Mouse (Mus musculus) midbrain, embryonic 13.5 days (tissue): Measurements from ENCODE around the gene Was. TPM values are rescaled to one million over a fixed set of nuclear protein-coding genes. Genes with fewer than 3 reads are reported as not detected.
"Not testable (repeated sequence)": the region's sequence is repeated elsewhere in the genome, so short reads cannot be mapped to it uniquely, and the experiment has no call there.

ENCODE experiments used
- ATAC-seq: fragments of 200-750 bp; cut with Nextera tagmentation; 2 replicates; pipeline ENCODE4 v1.8.0; 2017; ENCODE audit warnings: mild to moderate bottlenecking, moderate TSS enrichment, moderate library complexity
- H3K27ac ChIP-seq: fragments of 300-500 bp; sonication (generic); 2 replicates; pipeline ENCODE4 v1.5.1; 2015; ENCODE audit warnings: inconsistent platforms, mild to moderate bottlenecking, moderate library complexity
- H3K27me3 ChIP-seq: fragments of 300-500 bp; sonication (generic); 2 replicates; pipeline ENCODE4 v1.6.1; 2015; ENCODE audit warnings: mild to moderate bottlenecking, inconsistent platforms
- H3K36me3 ChIP-seq: fragments of 300-500 bp; sonication (generic); 2 replicates; pipeline ENCODE4 v1.6.1; 2015; ENCODE audit warnings: mild to moderate bottlenecking, inconsistent platforms
- H3K4me1 ChIP-seq: fragments of 300-500 bp; sonication (generic); replicated peaks from 2 replicates; pipeline ENCODE4 v1.6.1; 2015; ENCODE audit warnings: inconsistent platforms
- H3K4me2 ChIP-seq: fragments of 300-500 bp; sonication (generic); replicated peaks from 2 replicates; pipeline ENCODE4 v1.6.1; 2015; ENCODE audit warnings: moderate library complexity, mild to moderate bottlenecking, inconsistent platforms
- H3K4me3 ChIP-seq: fragments of 300-500 bp; sonication (generic); replicated peaks from 2 replicates; pipeline ENCODE4 v1.5.1; 2015; ENCODE audit warnings: mild to moderate bottlenecking, inconsistent platforms
- H3K9ac ChIP-seq: fragments of 300-500 bp; sonication (generic); replicated peaks from 2 replicates; pipeline ENCODE4 v1.6.1; 2015; ENCODE audit warnings: mild to moderate bottlenecking, inconsistent platforms
- H3K9me3 ChIP-seq: fragments of 300-500 bp; sonication (generic); 2 replicates; pipeline ENCODE4 v1.6.1; 2016; ENCODE audit warnings: mild to moderate bottlenecking, inconsistent platforms
- WGBS: fragments of 180-500 bp; shearing (Covaris S2); methylation state at CpG from one replicate; pipeline ENCODE4 v1.1.7; 2015; 5-methylcytosine and 5-hydroxymethylcytosine counted together
- polyA plus RNA-seq: library from polyadenylated mRNA; unstranded; fragments of >200 nt; fragmentation: Nextera tagmentation; extraction: Ambion mirVana; gene quantifications from 2 replicates; pipeline ENCODE4 v1.2.1, GENCODE M21; 2015

The Was gene
- polyA plus RNA-seq, 1 experiment from 2014 or later = 0.15 TPM

DNA sequence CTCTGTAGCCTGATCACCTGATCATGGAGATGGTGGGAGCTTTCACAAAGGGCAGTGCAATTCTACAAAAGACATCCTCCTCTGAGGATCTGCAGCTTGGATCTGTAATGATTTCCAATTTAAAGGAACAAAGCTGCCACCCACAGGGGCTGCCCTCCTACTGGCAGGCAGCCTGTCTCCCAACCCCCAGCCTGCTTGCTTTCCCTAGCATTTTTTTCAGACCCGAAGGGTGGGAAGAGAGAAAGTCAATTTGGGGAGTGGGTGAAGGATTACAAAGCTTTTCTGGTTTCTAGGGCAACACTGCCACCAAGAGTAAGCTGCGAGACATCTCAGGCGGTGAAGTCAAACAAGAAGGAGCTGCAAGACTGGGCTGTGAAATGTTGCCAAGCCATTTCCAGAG is 10.7 kb upstream of the Was start:
- ATAC-seq = peak; percentile 68
- no peak overlapping the region for H3K4me2 ChIP-seq
- WGBS = 18% methylated on average over 3 of the region's 3 CpGs
- peaks cover 9% of the 10 kb centered on the region for H3K4me1 ChIP-seq
- no peaks in the 10 kb centered on the region for H3K27me3 ChIP-seq
- H3K4me3 ChIP-seq = no peak overlapping the region
- H3K9ac ChIP-seq = no peak overlapping the region
- no peaks in the 10 kb centered on the region for H3K36me3 ChIP-seq
- peak overlapping the region; percentile 79 for H3K27ac ChIP-seq
- H3K9me3 ChIP-seq = no peaks in the 10 kb centered on the region

DNA sequence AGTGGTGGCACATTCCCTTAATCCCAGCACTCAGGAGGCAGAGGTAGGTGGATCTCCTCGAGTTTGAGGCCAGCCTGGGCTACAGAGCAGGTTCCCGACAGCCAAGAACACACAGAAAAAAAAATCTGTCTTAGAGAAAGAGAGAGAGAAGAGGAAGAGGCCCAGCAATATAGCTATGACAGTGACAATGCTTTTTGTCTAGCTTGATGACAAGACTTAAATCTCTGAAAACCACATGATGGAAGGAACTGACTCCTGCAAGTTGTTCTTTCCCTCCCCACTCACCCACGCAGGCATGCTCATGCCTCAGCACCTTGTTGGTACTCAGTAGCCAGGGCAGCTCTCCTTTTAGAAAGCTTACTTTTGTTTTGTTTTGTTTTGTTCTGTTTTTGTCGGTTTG is 9.1 kb upstream of the Was start:
- Histone ChIP-seq H3K4me1 (peaks cover 9% of the 10 kb centered on the region), H3K4me2 (no peak overlapping the region), H3K4me3 (no peak overlapping the region), H3K36me3 (no peaks in the 10 kb centered on the region), H3K9ac (no peak overlapping the region), H3K9me3 (no peaks in the 10 kb centered on the region), H3K27ac (no peak overlapping the region), H3K27me3 (no peaks in the 10 kb centered on the region)
- WGBS = 64% methylated on average over 4 of the region's 4 CpGs
- ATAC-seq = no peak

DNA sequence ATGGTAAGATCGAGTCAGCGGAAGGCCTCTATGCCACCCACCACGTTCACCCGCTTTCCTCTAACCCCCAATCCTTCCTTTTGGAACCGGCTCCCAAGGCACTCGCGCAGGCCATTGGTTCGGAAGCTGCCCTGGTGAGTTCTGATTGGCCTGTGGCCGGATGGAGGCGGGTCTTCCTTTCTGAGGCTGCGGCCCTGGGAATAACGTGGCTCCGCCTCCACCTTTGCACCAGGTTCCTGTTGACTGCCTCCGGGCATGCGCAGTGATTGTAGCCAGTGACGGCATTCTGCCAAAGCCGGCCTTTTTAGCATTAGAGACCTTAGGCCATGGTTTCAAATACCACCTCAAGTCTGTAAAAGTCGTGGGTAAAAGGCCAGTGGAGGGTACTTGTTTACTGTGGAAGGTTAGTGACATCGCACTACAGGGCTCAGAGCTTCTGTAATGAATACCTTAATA is 6.5 kb upstream of the Was start:
- Histone ChIP-seq H3K9me3 (no peaks in the 10 kb centered on the region), H3K36me3 (no peaks in the 10 kb centered on the region), H3K4me2 (peak overlapping the region; percentile 39), H3K27ac (no peak overlapping the region), H3K9ac (no peak overlapping the region), H3K4me3 (peak overlapping the region; percentile 31), H3K4me1 (peaks cover 9% of the 10 kb centered on the region), H3K27me3 (no peaks in the 10 kb centered on the region)
- peak; percentile 91 for ATAC-seq
- 32% methylated on average over 19 of the region's 19 CpGs for WGBS

DNA sequence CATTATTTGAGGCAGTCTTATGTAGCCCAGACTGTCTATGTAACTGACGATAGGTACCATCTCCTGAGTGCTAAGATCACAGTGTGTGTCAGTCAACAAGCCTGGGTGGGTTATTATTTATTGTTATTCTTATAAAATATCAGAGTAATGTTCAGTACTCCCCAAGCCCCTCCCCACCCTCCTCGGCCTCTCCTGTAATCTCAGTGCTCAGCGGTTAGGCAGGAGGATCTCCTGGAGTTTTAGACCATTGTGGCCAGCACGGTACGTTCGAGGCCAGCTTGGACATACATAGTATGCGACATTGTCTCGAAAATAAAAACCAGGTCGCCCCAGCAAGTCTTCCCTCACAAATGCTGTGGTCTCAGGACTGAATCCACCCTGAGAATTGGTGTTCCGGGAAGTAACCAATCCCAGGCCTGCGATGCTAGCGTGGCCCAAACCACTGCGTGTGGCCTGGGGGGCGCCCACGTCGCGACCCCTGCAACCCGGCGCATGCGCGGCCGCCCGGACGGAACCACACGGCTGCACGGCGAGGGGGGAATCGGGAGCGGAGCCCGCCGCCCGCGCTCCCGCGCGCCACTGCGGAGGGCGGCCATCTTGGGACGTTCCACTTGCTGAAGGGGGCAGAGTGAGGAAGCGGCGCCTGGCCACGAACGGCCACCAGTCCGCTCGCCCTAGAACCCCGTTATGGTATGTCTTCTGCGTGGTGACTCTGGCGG is 5.9 kb upstream of the Was start:
- H3K9ac ChIP-seq, H3K36me3 ChIP-seq, H3K9me3 ChIP-seq, H3K4me1 ChIP-seq, H3K27me3 ChIP-seq: not testable (repeated sequence)
- peak; percentile 90 for ATAC-seq
- H3K4me3 ChIP-seq = peak overlapping the region; percentile 30
- peak overlapping the region; percentile 44 for H3K4me2 ChIP-seq
- peak overlapping the region; percentile 44; the same call in 1 of the 2 replicates for H3K27ac ChIP-seq
- 32% methylated on average over 23 of the region's 48 CpGs for WGBS

DNA sequence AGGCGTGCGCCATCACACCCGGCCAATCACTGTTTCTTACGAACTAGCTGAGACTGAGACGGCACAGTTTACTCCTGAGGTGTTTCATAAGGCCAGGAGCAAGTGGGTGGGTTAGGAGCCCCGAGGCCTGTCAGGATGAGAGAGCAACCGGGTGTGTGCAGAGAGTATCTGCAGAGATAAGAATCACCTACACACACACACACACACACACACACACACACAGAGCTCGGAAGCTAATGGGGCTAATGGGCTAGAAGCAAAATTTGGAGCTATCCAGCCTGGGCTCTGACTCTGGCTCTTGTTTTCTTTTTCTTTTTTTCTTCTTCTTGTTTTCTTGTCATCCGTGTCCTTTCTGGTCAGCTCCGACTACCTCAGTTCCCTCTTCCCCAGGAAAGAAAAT is 5.2 kb upstream of the Was start:
- Histone ChIP-seq H3K4me2 (peak overlapping the region; percentile 44), H3K9me3 (no peaks in the 10 kb centered on the region), H3K4me1 (peaks cover 7% of the 10 kb centered on the region), H3K4me3 (peak overlapping the region; percentile 30), H3K27ac (peak overlapping the region; percentile 44; the same call in 1 of the 2 replicates), H3K9ac (no peak overlapping the region), H3K27me3 (no peaks in the 10 kb centered on the region), H3K36me3 (no peaks in the 10 kb centered on the region)
- no peak for ATAC-seq
- 89% methylated on average over 10 of the region's 10 CpGs for WGBS

DNA sequence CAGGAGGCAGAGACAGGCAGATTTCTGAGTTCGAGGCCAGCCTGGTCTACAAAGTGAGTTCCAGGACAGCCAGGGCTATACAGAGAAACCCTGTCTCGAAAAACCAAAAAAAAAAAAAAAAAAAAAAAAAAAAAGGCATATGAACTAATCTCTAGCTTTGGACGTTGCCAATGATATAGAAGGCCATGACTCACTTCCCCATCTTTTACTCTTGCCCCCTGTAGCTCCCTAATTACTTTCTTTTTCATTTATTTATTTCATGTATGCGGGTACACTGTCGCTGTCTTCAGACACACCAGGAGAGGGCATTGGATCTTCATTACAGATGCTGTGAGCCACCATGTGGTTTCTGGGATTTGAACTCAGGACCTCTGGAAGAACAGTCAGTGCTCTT is 653 bp upstream of the Was start:
- not testable (repeated sequence) for H3K27ac ChIP-seq, ATAC-seq, H3K4me2 ChIP-seq, H3K4me1 ChIP-seq, H3K9ac ChIP-seq, H3K9me3 ChIP-seq, H3K27me3 ChIP-seq, H3K36me3 ChIP-seq, H3K4me3 ChIP-seq
- WGBS = 90% methylated on average over 5 of the region's 5 CpGs

GRCm38 (mm10) chrX:8089746-8090145 is 552 bp downstream of the Was start:
- Histone ChIP-seq H3K27me3 (no peaks in the 10 kb centered on the region), H3K36me3 (no peaks in the 10 kb centered on the region), H3K4me2 (no peak overlapping the region), H3K27ac (no peak overlapping the region), H3K9me3 (no peaks in the 10 kb centered on the region; the same call in 1 of the 2 replicates), H3K4me1 (no peaks in the 10 kb centered on the region), H3K9ac (no peak overlapping the region), H3K4me3 (no peak overlapping the region)
- 92% methylated on average over 3 of the region's 3 CpGs for WGBS
- ATAC-seq = no peak

- Histone ChIP-seq H3K4me3 (no peak overlapping the region), H3K4me2 (no peak overlapping the region), H3K27ac (no peak overlapping the region), H3K36me3 (no peaks in the 10 kb centered on the region), H3K9me3 (no peaks in the 10 kb centered on the region; the same call in 1 of the 2 replicates), H3K9ac (no peak overlapping the region), H3K4me1 (no peaks in the 10 kb centered on the region), H3K27me3 (no peaks in the 10 kb centered on the region)
- 86% methylated on average over 7 of the region's 8 CpGs for WGBS
- no peak for ATAC-seq
Observed at GRCm38 (mm10) chrX:8085611-8086010, 4.7 kb downstream of the Was start.

- H3K27ac ChIP-seq = no peak overlapping the region
- H3K27me3 ChIP-seq = no peaks in the 10 kb centered on the region
- H3K4me1 ChIP-seq = no peaks in the 10 kb centered on the region
- H3K9me3 ChIP-seq = no peaks in the 10 kb centered on the region
- H3K9ac ChIP-seq = no peak overlapping the region
- WGBS = 92% methylated on average over 6 of the region's 6 CpGs
- ATAC-seq = no peak
- H3K36me3 ChIP-seq = no peaks in the 10 kb centered on the region
- H3K4me3 ChIP-seq = no peak overlapping the region
- H3K4me2 ChIP-seq = no peak overlapping the region
Observed at GRCm38 (mm10) chrX:8084771-8085259, 5.5 kb downstream of the Was start.

DNA sequence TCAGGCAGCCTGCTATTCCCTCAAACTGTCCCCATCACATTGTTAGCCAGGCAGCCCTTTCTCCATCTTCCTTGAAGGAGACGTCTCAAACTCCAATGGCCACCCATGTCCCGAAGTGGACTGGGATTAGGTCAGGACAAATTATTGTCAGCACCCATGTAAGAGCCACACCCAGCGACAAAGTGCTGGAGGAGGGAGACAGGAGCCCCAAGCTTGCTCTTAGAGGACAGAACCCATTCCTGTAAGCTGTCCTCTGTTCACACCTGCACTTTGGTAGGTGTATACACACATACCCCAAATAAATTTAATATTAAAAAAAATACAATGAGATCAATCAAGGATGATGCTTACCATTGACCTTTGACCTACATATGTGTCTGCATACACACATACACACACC is 15.2 kb downstream of the Was start:
- WGBS = 32% methylated on average over 3 of the region's 3 CpGs

DNA sequence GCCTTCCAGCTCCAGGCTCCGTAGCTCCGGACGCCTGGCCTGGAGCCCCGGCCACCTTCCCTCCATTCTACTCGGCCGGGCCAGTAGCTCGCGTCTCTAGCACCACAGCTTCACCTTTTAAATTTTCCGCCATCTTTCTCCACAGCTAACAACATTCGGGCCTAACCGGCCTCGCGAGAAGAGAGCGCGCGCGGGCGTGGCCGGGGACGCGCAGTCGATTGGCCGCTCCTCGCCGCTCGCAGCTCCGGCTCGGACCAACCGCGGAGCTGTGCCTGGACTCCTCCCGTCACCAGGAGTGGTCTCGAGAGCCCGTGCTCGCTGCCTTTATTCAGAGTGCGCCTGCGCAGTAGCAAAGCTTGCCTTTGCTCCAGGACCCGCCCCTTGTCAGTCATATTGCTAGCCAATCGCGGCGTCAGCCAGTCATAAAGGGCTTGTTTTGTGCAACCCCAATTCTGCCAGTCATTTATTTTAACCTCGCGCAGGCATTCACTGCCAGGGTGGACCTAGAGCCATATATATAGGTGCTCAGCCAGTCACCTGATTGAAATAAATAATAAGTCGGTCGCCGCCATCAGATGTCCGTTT is 15.8 kb downstream of the Was start, which contains the start of gene Suv39h1:
Gene Suv39h1, minus strand, starts transcription at position 331 of the 585 bp plus-strand sequence.
- Histone ChIP-seq H3K4me2 (peak within 1 kb of the TSS; percentile 60), H3K9me3 (no peaks in the 10 kb centered on the region), H3K27me3 (no peaks in the 10 kb centered on the region), H3K9ac (peak within 1 kb of the TSS; percentile 67), H3K4me3 (peak within 1 kb of the TSS; percentile 56), H3K36me3 (peaks cover 13% of the 10 kb centered on the region), H3K27ac (peak within 1 kb of the TSS; percentile 87), H3K4me1 (peaks cover 8% of the 10 kb centered on the region; the same call in 1 of the 2 replicates)
- ATAC-seq = peak; percentile 98
- WGBS = 17% methylated on average over 45 of the region's 46 CpGs

More for the DNA sequence above, 15.2 kb downstream of the Was start:
- peak; percentile 22 for ATAC-seq
- peaks cover 8% of the 10 kb centered on the region; the same call in 1 of the 2 replicates for H3K4me1 ChIP-seq
- no peaks in the 10 kb centered on the region for H3K27me3 ChIP-seq
- H3K36me3 ChIP-seq = peaks cover 12% of the 10 kb centered on the region
- H3K4me2 ChIP-seq = peak overlapping the region; percentile 54
- peak overlapping the region; percentile 56 for H3K4me3 ChIP-seq
- H3K9me3 ChIP-seq = no peaks in the 10 kb centered on the region
- peak overlapping the region; percentile 87 for H3K27ac ChIP-seq
- peak overlapping the region; percentile 44; the same call in 1 of the 2 replicates for H3K9ac ChIP-seq

GRCm38 (mm10) chrX:8073881-8074429 is 16.3 kb downstream of the Was start:
- 33% methylated on average over 54 of the region's 64 CpGs for WGBS
- Histone ChIP-seq H3K9ac (peak overlapping the region; percentile 67), H3K27me3 (no peaks in the 10 kb centered on the region), H3K4me1 (peaks cover 8% of the 10 kb centered on the region; the same call in 1 of the 2 replicates), H3K36me3 (peaks cover 15% of the 10 kb centered on the region), H3K9me3 (no peaks in the 10 kb centered on the region), H3K27ac (peak overlapping the region; percentile 83), H3K4me3 (peak overlapping the region; percentile 56), H3K4me2 (peak overlapping the region; percentile 60)
- ATAC-seq = peak; percentile 5
